Mouse (Mus musculus): ENCODE measurements around the gene Dcdc2a.

Gene Dcdc2a

DNA sequence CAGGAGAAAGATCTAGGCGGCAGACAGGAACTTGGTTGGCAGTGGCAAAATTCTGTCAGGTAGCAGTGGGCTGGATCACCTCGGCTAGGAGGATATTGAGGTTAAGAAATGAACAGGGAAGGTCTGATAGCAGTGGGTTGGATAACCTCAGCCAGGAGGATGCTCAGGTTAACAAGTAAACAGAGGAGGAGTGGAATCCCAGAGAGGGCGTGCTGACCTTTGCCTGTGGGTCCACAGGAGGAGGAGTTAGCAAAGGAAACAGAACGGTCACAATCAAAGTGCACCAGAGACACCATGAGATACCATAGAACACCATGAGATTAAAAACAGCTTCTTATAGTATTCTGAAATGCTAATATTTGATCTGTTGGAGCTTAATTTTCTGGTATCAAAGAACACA, 38.6 kb downstream of the Dcdc2a start:
- no peak for DNase-seq (ENCODE audit: low read depth in 1 of 2, low spot score in 2 of 2)

DNA sequence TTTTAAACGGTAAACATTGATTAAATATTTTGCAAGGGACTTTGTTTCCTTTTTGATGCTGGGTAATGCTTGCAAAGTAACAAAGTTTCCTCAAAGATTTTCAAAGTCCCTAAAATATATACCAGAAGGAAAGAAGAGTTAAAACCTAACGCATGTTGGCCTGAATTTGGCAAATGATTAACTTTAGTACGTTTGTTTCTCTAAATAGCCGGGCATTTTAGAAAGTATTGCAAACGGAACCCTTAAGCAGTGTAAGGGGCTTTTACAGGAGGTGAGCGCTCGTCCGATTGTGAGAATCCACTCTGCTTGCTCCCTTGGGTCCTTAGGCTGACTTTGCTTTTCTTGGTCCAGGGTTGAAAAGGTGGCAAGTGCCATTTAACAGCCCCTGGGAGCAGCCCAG, 41.5 kb downstream of the Dcdc2a start:
- no peak for DNase-seq (ENCODE audit: low read depth in 1 of 2, low spot score in 2 of 2)

DNA sequence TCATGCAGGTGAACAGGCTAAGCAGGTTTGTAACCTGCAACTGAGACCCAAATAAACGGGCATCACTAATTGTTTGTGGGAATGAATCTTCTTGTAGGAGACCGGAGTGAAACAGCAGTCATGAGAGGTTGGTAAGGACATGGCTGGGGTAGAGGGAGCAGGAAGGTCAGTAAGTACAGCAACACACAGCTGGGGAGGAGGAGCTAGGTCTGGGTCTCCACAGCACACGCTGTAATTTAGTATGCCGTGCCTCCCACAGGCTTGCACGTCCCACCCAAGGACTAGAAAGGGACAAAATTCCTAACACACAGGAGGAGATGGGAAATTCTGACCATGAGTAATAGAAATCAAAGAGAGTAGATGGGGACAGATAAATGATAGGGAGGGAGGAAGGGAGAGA, 42.8 kb downstream of the Dcdc2a start:
- no peak for DNase-seq (ENCODE audit: low read depth in 1 of 2, low spot score in 2 of 2)

DNA sequence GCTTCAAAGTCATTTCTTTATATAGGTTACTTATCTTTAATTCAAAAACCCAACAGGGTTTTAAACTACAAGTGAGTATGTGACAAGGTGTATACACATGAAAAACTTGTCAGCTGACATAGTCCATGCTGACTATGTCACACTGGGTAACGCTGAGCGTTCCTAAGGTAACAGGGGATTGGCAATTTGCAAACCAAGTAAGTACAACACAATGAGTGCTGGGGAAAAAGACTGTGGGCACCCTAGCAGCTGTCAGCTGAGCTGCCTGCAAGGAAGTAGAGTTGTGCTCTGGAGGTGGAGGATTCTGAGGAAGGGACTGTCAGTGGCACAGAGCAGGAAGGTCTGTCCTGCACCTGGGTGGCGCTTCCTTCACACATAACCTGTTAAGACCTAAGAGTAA, 43.7 kb downstream of the Dcdc2a start:
- no peak for DNase-seq (ENCODE audit: low read depth in 1 of 2, low spot score in 2 of 2)

DNA sequence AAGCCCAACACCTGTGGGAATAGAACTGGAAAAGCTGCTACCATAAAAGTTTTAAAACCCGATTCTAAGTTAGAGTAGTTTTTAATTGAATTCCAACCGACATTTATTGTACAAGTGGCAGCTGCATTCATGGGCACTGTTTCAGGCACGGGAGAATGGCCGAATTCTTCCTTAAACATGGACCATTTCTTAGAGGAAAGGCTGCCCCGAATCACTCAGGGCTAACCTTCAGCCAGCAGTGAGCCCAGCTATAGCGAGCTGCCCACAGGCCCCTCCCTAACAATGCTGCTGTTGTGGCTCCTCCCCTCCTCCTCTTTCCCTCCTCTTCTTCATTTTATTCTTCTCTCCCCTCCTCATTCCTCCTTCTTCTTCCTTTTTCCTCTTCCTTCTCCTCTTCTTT, 44.8 kb downstream of the Dcdc2a start:
- no peak for DNase-seq (ENCODE audit: low read depth in 1 of 2, low spot score in 2 of 2)

DNA sequence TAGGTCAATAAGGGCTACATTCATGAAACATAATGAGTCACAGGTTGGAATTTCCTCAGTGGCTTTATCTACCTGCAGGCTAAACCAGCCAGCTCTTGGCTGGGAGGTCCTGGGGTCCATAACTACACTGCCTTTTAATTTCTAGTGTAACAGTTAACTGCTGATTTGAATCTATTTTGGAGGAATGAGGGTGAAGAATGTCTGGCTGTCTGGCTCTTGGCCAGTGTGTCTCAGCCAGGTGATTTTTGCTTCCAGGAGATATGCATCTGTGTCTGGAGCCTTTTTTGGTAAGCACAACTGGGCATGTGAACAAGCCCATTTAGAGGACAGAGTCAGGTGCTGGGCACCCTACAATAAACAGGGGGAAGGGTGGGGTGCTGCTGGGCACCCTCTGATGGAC, 49.9 kb downstream of the Dcdc2a start:
- DNase-seq (ENCODE audit: low read depth in 1 of 2, low spot score in 2 of 2), result no peak

DNA sequence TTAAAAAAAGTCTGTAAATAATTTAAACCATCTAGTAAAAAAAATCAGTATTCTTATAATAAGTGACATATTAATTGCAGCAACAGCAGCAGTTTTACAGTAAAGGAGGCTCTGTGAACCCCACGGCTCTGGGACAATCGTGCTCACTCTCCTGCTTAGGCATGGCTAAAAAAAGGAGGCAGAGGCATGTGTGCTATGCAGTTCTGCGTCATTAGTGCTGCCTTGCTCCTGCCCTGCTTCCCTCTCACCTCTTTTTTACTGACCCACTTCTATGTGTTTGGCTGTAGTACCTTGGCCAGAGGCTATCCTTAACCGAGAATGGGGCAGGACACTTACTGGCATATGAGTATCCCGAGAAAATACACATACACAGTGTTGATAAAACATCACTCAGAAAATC, 50.9 kb downstream of the Dcdc2a start:
- no peak for DNase-seq (ENCODE audit: low read depth in 1 of 2, low spot score in 2 of 2)

DNA sequence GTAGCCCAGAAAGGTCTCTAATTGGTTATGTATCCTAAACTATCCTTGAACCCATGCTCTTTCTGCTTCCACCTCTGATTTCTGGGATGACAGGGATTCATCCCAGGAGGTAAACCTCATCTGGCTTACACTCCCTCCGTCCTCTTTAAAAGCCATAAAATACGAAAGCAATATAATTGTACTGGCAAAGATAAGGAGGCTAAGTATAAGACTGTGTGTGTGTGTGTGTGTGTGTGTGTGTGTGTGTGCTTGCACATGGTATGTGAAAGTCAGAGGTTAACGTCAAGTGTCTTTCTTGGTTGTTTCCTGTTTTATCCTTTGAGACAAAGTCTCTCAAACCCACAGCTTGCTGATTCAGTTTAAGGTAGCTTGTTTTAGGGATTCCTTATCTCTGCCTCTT, 52.5 kb downstream of the Dcdc2a start:
- DNase-seq (ENCODE audit: low read depth in 1 of 2, low spot score in 2 of 2), result no peak

DNA sequence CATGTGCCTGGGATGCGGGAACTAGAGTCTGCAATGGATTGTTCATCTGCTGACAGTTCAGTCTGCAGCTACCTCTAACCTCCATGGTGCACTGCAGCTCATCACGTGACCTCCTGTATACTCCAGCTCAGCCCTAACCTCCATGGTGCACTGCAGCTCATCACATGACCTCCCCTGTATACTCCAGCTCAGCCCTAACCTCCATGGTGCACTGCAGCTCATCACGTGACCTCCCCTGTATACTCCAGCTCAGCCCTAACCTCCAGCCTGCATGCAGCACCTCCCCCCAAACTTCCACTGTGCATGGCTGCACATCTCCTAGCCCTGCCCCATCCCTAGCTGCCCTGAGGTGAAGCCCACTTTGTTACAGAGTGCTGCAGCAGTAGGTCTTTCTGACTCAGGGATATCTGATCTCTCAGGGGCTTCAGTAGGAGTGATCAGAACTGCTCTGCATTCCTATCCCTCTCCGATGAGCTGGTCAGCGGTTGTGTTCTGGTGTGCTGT, 54.8 kb downstream of the Dcdc2a start:
- DNase-seq (ENCODE audit: low read depth in 1 of 2, low spot score in 2 of 2), result no peak

DNA sequence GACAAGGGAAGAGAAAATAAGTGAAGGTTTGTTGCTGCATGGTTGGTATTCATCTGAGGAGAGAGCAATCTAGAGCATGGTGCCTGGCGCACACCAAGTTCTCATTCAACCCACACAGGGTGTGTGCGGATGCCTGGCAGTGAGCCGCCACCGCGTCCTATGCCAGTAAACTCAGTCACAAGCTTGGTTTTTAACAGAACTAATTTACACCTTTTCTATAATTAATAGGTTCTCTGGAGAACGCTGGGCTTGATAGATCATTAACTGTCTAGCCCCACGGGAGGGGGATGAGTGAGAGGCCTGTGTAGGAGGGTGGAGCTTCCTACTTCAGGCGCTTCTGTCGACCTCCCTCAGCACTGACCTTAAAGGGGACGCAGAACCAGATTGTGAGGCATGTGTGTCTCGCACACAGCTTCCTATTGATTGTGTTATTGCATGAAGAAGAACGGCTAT, 59.7 kb downstream of the Dcdc2a start:
- no peak for DNase-seq (ENCODE audit: low read depth in 1 of 2, low spot score in 2 of 2)

DNA sequence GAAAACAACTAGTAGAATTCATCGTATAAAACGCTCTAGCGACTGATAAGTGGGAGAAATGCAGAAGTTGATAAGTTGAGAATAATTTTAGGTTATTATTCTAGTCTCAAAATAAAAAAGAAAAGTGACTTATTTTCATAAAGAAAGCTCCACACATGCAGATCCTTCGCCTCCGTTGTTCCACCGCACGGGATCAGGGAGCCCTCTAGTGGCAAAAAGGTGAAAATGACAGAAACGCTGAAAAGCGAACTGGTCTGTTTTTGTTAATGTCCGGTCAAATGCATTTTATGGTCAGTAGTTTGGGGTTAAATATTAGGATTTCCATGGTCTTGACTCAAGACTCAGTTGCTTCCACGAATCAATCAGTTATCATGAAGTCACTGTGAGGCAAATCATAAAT, 60.2 kb downstream of the Dcdc2a start:
- no peak for DNase-seq (ENCODE audit: low read depth in 1 of 2, low spot score in 2 of 2)

DNA sequence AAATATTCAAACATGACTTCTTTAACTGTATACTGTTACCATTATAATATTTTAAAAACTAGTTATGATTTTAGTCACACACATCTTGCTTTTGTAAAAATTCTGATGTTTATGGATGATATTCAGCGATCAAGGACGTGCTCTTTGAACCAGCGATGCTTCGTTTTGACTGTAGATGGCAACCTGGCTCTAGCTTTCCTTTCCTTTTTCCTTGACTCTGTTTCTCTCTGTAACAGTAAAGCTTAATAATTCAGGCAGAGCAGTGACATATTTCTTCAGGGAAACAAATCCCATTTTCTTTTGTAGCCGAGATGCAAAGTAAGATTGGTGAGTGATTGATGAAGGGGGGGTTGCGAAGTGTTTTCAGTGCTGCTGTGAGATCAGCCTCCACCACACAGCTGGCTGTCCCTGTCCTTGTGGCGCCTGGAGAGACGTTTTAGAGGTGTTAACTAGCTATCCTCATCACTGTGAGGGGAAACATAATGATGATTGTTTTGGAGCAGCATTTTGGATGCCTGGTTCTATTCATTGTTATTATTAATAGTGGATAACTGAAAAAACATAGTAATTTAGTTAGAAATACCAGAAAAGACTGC, 67.0 kb downstream of the Dcdc2a start:
- DNase-seq (ENCODE audit: low read depth in 1 of 2, low spot score in 2 of 2), result no peak

DNA sequence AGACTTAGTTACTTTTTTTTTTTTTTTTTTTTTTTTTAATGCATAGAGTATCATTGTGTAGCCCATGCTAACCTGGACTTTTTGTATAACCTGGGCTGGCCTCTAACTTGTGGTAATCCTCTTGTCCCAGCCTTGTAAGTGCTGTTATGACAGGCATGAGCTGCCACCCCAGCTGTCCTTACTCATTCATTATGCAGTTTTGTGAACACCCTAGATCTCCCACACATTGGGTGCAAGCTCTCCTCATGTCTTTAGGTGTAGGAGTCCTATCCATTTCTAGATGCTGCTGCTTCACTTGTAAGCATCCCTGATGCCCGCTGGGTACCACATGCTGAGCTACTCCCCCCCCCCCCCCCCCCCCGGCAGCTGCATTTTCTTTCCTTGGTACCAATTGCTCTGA, 71.4 kb downstream of the Dcdc2a start:
- no peak for DNase-seq (ENCODE audit: low read depth in 1 of 2, low spot score in 2 of 2)

DNA sequence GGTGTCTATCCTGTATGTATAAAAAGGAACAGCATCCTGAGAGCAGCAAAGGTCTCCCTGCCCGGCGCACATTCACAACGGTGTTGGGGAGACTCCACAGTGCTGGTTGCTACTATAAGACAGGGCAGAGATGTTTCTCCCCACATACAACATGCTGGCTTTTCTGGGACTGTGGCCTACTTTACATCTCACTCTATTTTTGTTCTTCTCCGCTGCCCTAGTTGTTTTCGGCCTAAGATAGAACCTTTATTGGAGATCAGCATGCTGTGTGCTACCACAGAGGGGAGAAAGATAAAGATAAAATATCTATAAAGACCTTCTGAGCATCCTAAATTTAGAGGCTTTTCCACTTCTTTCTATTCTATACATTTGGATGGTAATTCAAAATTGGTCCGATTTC, 72.0 kb downstream of the Dcdc2a start:
- no peak for DNase-seq (ENCODE audit: low read depth in 1 of 2, low spot score in 2 of 2)

DNA sequence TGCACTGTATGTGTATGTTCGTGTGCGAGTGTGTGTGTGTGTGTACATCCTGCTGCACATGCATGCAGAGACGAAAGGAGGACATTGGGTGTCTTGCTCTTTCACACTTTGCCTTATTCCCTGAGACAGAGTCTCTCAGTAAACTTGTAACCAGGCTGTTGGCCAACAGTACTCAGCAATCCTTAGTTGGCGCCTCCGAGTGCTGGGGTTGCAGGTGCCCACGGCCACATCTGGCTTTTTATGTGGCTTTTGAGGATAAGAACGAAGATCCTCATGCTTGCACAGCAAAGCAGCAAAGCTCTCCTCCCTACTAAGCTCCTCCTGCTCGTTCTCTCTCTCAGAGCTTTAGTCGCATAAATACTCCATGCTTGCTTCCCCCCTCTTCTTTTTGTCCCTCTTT, 73.0 kb downstream of the Dcdc2a start:
- DNase-seq (ENCODE audit: low read depth in 1 of 2, low spot score in 2 of 2), result no peak

DNA sequence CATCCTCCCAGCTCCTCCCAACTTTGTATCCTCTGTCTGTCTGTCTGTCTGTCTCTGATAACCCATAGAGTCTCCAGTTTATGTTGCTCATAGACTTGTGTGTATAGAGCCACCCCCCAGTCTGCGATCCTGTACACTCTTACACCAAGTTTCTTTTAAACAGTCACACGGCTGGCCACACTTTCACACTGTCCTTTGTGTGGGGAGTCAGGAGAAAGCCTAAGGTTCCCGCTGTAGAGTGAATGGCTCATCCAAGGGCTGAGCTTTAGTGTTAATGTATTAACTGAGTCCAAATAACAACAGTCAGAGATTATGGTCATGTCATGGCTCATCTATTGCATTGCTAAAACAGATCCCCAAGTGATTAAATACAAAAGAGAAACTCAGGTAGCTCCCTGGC, 87.3 kb downstream of the Dcdc2a start:
- no peak for DNase-seq (ENCODE audit: low read depth in 1 of 2, low spot score in 2 of 2)

DNA sequence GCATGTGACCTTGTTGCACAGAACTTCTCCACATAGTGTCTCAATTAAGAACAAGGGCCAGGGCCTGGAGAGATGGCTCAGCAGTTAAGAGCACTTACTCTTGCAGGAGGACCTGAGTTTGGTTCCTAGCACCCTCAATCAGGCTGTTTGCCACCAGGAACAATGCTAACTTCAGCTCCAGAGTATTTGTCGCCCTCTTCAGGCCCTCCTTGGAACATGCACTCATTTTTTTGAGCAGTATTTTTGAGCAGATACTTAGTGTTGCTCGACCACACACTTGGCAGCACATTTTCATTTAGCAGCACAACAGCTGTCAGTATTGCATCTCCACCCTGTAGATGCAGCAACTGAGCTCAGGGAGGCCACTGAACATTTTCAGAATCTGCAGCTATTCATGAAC, 88.3 kb downstream of the Dcdc2a start:
- no peak for DNase-seq (ENCODE audit: low read depth in 1 of 2, low spot score in 2 of 2)

DNA sequence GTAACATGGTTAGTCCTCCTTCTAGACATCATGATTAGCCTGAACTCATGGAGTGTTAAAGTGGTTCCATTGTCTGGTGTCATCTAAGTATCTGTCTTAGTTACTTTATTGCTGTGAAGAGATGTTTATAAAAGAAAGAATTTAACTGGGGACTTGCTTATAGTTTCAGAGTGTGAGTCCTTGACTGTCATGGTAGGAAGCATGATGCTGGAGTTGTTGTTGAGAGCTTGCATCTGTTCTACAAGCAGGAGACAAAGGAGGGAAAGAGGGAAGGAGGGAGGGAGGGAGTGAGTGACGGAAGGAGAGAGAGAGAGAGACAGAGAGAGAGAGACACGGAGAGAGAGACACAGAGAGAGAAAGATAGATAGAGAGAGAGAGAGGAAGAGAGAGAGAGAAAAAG, 90.4 kb downstream of the Dcdc2a start:
- no peak for DNase-seq (ENCODE audit: low read depth in 1 of 2, low spot score in 2 of 2)

DNA sequence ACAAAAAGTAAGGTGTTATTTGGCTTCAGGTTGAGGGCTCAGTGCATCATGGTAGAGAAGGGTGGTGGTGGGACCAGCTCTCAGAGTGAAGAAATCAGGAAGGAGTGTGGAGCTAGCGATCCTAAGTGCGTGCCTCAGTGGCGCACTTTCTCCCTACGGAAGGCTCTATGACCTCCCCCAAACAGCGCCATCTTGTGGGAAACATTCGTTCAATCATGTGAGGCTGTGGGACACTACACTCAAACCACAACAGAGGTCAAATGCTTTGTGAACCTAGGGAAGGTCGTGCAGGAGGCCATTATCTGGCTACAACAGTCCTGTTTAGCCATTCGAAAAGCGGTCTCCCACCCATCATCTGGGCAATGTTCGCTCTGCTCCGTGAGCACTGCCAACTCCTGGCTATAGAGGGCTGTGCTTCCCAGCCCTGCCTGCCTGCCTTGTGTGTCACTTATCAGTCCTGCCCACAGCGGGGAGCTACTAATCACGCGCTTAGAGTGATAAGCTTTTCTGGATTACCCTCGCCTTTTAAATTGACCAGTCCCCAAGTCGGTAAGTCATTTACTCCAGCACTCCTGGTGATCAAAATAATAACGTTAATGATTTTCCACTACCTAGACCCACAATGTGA, 94.5 kb downstream of the Dcdc2a start:
- DNase-seq (ENCODE audit: low read depth in 1 of 2, low spot score in 2 of 2), result no peak

DNA sequence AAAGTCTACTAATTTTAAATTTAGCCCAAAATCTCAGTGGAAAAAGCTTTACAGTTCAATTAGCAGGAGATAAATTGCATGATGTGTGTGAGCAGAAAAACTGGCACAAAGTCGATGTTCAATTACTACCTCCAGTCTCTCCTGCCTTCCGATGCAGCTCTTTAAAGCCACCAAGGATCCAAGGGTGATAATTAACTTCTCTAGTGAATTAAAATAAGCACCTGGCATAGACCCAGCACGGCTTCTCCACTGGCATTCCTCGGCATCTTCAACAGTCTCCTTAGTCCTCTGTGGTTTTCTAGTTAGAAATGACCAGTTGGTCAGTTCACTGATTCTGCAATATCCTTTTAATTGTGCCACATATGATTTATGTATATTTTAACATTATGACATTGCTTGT, 95.1 kb downstream of the Dcdc2a start:
- no peak for DNase-seq (ENCODE audit: low read depth in 1 of 2, low spot score in 2 of 2)

DNA sequence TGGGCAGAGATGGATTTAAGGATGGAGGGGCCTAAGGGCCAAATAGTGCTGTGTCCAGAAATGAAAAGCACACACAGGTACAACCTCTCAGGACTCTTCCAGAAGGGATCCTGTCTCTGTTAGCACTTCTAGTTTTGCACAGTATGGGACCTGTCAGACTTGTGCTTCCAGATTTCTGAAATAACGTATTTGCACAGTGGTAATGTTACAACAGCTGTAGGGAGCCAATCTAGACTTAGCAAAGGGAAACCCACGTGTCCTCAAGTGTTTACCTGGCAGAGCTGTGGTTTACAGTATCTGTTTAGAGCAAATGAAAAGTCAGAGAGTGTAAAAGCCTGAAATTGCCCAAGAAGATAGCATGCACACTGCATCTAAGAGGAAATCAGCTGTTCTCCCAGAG, 104.1 kb downstream of the Dcdc2a start:
- no peak for DNase-seq (ENCODE audit: low read depth in 1 of 2, low spot score in 2 of 2)

DNA sequence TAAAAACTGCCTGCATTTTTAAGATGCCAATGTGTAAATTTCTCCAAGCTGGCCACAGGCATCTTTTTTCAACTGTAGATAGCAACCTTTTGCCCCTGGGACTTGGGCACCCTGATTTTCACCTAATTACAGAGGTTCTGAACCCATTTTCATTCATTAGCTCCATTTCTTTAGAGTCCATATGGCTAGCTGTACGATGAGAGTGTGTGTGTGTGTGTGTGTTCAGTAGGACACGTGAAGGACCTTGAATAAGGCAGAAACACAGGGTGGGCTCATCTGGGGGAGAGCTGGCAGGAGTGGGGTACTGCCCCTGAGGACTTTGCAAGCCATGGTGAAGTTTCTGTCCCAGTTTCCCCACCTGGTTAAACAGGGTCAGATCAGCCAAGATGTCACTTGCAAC, 105.0 kb downstream of the Dcdc2a start:
- no peak for DNase-seq (ENCODE audit: low read depth in 1 of 2, low spot score in 2 of 2)

DNA sequence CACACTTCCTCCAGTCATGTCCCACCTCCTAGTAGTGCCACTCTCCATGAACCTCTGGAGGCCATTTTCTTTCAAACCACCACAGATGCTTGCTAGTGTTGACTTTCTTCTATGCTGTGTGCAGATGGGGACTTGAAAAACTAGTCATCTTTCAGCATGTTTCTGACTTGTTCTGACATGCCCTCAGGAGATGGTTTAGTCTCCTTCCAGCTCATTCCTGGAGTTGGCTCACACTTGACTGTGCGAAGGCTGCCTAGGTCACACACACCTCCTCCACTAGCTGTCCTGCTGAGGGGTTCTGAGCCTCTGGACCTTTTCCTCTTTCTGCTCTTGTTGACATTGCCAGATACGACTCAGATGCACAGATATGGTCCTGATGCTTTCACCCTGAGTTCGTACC, 106.8 kb downstream of the Dcdc2a start:
- no peak for DNase-seq (ENCODE audit: low read depth in 1 of 2, low spot score in 2 of 2)

All from monocyte, adult 2 months (primary cell).